Mouse (Mus musculus): ENCODE results near the gene Samhd1.

DNA sequence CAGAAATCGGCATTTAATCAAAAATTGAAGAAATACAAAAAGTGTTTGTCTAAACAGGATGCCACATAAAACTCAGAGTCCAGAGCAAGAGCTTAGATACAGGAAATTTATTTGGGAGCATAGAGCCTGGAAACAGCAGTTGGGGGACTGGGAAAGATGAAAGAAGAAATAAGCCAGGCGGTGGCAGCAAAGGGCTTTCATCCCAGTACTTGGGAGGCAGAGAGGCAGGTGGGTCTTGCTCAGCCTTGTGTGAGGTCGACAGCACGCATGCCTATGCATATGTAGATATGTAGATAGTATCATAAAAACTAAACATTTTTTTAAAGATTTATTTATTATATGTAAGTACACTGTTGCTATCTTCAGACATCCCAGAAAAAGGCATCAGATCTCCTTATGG lies 7.0 kb downstream of the Samhd1 start:
- TF ChIP-seq CTCF (IDR thresholded peaks at IDR 0.05; ENCODE audit: extremely low read depth, insufficient read depth, insufficient read length, insufficient replicate concordance) (peak; percentile 29; the same call in 1 of the 2 replicates), POLR2A (IDR thresholded peaks at IDR 0.05; ENCODE audit: low read depth, low read length) (no peak)

Measured in spleen, adult 2 months (tissue).